Mouse (Mus musculus): ENCODE data around the gene Smagp. TPM values are rescaled to one million over a fixed set of nuclear protein-coding genes. Genes with fewer than 3 reads are reported as not detected.

Smagp gene
- polyA plus RNA-seq, 1 experiment from 2014 or later = 5.0 TPM

Small RNA genes within 50 kb of the gene (microRNA-seq; reads per million reads assigned to microRNA genes)
- gene Mir6961 = not detected

Other genes with a start within 250 kb of the Smagp start
- gene Gm5475, start 214.8 kb downstream of the Smagp start, polyA plus RNA-seq (2016; fragmentation: Nextera tagmentation; extraction: Ambion mirVana) = 0.08 and 0.11 TPM in 2 replicates
- gene Slc11a2, start 211.9 kb downstream of the Smagp start, polyA plus RNA-seq (2016; fragmentation: Nextera tagmentation; extraction: Ambion mirVana) = 30.4 and 31.0 TPM in 2 replicates
- gene Letmd1, start 167.9 kb downstream of the Smagp start, polyA plus RNA-seq (2016; fragmentation: Nextera tagmentation; extraction: Ambion mirVana) = 29.7 and 31.4 TPM in 2 replicates
- 24.8 and 28.2 TPM in 2 replicates for gene Csrnp2, start 141.5 kb downstream of the Smagp start, polyA plus RNA-seq (2016; fragmentation: Nextera tagmentation; extraction: Ambion mirVana)
- 29.9 and 44.5 TPM in 2 replicates for gene Tfcp2, start 84.9 kb downstream of the Smagp start, polyA plus RNA-seq (2016; fragmentation: Nextera tagmentation; extraction: Ambion mirVana)
- gene Pou6f1, start 37.0 kb downstream of the Smagp start, polyA plus RNA-seq (2016; fragmentation: Nextera tagmentation; extraction: Ambion mirVana) = 1.1 and 2.9 TPM in 2 replicates
- gene Dazap2, start 21.6 kb downstream of the Smagp start, polyA plus RNA-seq (2016; fragmentation: Nextera tagmentation; extraction: Ambion mirVana) = 189 and 195 TPM in 2 replicates
- 2.6 and 3.5 TPM in 2 replicates for gene Bin2, start 32.6 kb upstream of the Smagp start, polyA plus RNA-seq (2016; fragmentation: Nextera tagmentation; extraction: Ambion mirVana)
- 0.74 and 1.7 TPM in 2 replicates for gene Cela1, start 51.0 kb upstream of the Smagp start, polyA plus RNA-seq (2016; fragmentation: Nextera tagmentation; extraction: Ambion mirVana)
- 0.11 and 0.26 TPM in 2 replicates for gene Galnt6, start 92.4 kb upstream of the Smagp start, polyA plus RNA-seq (2016; fragmentation: Nextera tagmentation; extraction: Ambion mirVana)
- gene Slc4a8, start 124.8 kb upstream of the Smagp start, polyA plus RNA-seq (2016; fragmentation: Nextera tagmentation; extraction: Ambion mirVana) = 7.1 and 9.7 TPM in 2 replicates
- 3.9 and 4.3 TPM in 2 replicates for gene Scn8a, start 232.9 kb upstream of the Smagp start, polyA plus RNA-seq (2016; fragmentation: Nextera tagmentation; extraction: Ambion mirVana)